Mouse (Mus musculus): ENCODE data around the gene Gstt2. TPM values are rescaled to one million over a fixed set of nuclear protein-coding genes. Genes with fewer than 3 reads are reported as not detected.

Gene Gstt2
- polyA plus RNA-seq, 1 experiment, result 26.3 TPM

DNA sequence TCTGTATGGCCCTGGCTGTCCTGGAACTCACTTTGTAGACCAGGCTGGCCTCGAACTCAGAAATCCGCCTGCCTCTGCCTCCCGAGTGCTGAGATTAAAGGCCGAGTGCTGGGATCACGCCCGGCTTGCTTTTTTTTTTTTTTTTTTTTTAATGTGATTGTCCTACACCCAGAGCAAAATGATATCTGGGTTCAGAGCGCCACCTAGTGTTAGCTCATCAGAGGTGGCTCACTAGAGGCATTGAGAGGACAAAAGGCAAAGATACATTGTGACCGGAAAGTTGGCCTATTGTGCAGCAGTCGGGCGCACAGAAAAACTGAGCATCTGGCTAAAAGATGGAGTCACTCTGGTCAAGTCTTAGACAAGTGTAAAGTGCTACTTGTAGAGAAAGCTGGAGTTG lies 16.2 kb upstream of the Gstt2 start:
- Histone ChIP-seq H3K9ac (ENCODE audit: low read depth, poor library complexity, severe bottlenecking) (no peak overlapping the region), H3K4me1 (ENCODE audit: control insufficient read depth, insufficient read depth, low read length) (peaks cover 13% of the 10 kb centered on the region), H3K4me3 (ENCODE audit: low read depth, low read length) (no peak overlapping the region), H3K27ac (ENCODE audit: insufficient read depth, low read length) (peak overlapping the region; percentile 8; the same call in 1 of the 2 replicates), H3K9me3 (replicated peaks; ENCODE audit: control insufficient read depth, insufficient read depth, low read length, poor library complexity, severe bottlenecking) (no peaks in the 10 kb centered on the region), H3K27me3 (ENCODE audit: control insufficient read depth, insufficient read depth, low read length, poor library complexity, severe bottlenecking) (no peaks in the 10 kb centered on the region), H3K36me3 (ENCODE audit: control insufficient read depth, insufficient read depth, low read length, poor library complexity, severe bottlenecking) (peaks cover 17% of the 10 kb centered on the region)
- TF ChIP-seq CTCF (IDR thresholded peaks at IDR 0.05; ENCODE audit: low read depth, low read length), result peak; percentile 41
- no peak for TF ChIP-seq EP300 (IDR thresholded peaks at IDR 0.05; ENCODE audit: insufficient read depth, low read depth, low read length)
- TF ChIP-seq POLR2A (IDR thresholded peaks at IDR 0.05; ENCODE audit: insufficient read depth, low read length), result no peak

DNA sequence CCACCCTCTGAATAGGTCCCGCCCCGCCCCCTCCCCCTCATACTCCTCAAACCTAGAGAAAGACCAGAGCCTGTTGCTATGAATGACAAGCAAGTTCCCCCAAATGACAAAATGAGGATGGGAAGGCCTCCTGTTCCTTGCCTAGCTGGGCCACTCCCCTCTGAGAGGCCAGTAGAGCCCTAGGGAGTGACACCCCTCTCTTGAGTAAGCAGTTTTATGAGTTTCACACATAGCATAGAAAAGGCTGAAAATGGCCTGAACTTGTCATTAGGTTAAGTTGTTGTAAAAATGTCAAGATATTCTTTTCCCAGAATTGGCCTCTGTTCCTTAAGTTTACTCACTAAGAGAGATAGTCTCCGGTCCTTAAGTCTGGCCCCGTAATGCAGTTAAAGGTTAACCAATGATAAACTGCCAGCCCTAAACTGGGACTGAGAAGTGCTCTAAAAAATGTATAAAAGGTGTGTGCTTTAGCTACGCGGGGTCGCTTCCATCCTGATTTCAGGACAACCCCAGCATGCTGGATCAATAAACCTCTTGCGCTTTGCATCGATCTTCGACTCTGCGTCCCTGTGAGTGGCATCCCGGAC lies 15.4 kb upstream of the Gstt2 start:
- H3K27ac ChIP-seq (ENCODE audit: insufficient read depth, low read length), result no peak overlapping the region
- TF ChIP-seq POLR2A (IDR thresholded peaks at IDR 0.05; ENCODE audit: insufficient read depth, low read length), result no peak
- TF ChIP-seq CTCF (IDR thresholded peaks at IDR 0.05; ENCODE audit: low read depth, low read length), result no peak
- TF ChIP-seq EP300 (IDR thresholded peaks at IDR 0.05; ENCODE audit: insufficient read depth, low read depth, low read length), result no peak
- H3K27me3 ChIP-seq (ENCODE audit: control insufficient read depth, insufficient read depth, low read length, poor library complexity, severe bottlenecking), result no peaks in the 10 kb centered on the region
- H3K4me3 ChIP-seq (ENCODE audit: low read depth, low read length), result no peak overlapping the region
- H3K9ac ChIP-seq (ENCODE audit: low read depth, poor library complexity, severe bottlenecking), result no peak overlapping the region
- H3K4me1 ChIP-seq (ENCODE audit: control insufficient read depth, insufficient read depth, low read length), result peaks cover 11% of the 10 kb centered on the region
- H3K9me3 ChIP-seq (replicated peaks; ENCODE audit: control insufficient read depth, insufficient read depth, low read length, poor library complexity, severe bottlenecking), result no peaks in the 10 kb centered on the region
- peaks cover 9% of the 10 kb centered on the region for H3K36me3 ChIP-seq (ENCODE audit: control insufficient read depth, insufficient read depth, low read length, poor library complexity, severe bottlenecking)

DNA sequence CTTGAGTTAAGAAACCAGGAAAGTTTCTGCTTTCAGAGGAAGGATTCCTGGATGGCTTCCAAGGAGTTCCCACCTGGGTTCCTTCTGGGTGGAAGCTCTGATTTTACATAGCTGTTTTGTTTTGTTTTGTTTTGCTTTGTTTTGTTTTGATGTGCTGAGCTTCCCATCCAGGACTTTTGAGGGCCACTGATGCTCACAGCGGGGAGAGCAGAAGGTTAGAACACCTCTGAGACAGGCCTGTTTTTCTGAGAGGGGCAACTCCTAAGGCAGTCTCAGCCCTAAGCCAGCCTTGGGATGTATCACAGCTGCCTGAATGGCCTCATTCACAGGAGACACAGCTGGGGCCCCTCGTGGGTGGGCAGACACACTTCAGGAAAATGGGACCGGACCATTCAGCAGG lies 14.5 kb upstream of the Gstt2 start:
- Histone ChIP-seq H3K4me3 (ENCODE audit: low read depth, low read length) (no peak overlapping the region), H3K4me1 (ENCODE audit: control insufficient read depth, insufficient read depth, low read length) (peaks cover 7% of the 10 kb centered on the region), H3K9ac (ENCODE audit: low read depth, poor library complexity, severe bottlenecking) (no peak overlapping the region), H3K27me3 (ENCODE audit: control insufficient read depth, insufficient read depth, low read length, poor library complexity, severe bottlenecking) (no peaks in the 10 kb centered on the region), H3K36me3 (ENCODE audit: control insufficient read depth, insufficient read depth, low read length, poor library complexity, severe bottlenecking) (0 out of 2 replicates have a peak, but pooled peaks cover under 1% of the 10 kb centered on the region), H3K27ac (ENCODE audit: insufficient read depth, low read length) (0 out of 2 replicates have a peak overlapping the region, but pooled peaks have one; percentile 13), H3K9me3 (replicated peaks; ENCODE audit: control insufficient read depth, insufficient read depth, low read length, poor library complexity, severe bottlenecking) (no peaks in the 10 kb centered on the region)
- TF ChIP-seq EP300 (IDR thresholded peaks at IDR 0.05; ENCODE audit: insufficient read depth, low read depth, low read length), result peak; percentile 55; the same call in 1 of the 2 replicates
- TF ChIP-seq CTCF (IDR thresholded peaks at IDR 0.05; ENCODE audit: low read depth, low read length), result no peak
- no peak for TF ChIP-seq POLR2A (IDR thresholded peaks at IDR 0.05; ENCODE audit: insufficient read depth, low read length)

DNA sequence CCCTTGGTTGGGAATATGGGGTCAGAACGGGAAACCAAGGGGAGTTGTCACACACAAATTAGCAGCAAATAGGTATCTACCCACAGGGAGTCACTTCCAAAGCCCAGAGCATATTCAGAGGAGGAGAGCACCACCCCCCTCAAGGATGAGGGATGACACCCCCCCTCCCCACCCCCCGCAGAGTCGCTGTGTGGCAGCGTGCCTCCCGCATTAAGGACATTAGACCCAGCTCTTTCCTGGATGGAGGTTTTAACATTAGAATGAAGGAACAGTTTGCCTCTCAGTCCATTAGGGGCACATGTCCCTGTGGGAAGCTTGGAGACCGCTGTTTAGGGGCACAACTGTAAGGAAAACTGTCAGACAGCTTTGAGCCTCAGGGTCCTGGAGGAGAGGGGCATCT lies 13.9 kb upstream of the Gstt2 start:
- no peak overlapping the region for H3K4me3 ChIP-seq (ENCODE audit: low read depth, low read length)
- no peaks in the 10 kb centered on the region for H3K27me3 ChIP-seq (ENCODE audit: control insufficient read depth, insufficient read depth, low read length, poor library complexity, severe bottlenecking)
- no peaks in the 10 kb centered on the region for H3K36me3 ChIP-seq (ENCODE audit: control insufficient read depth, insufficient read depth, low read length, poor library complexity, severe bottlenecking)
- no peak for TF ChIP-seq POLR2A (IDR thresholded peaks at IDR 0.05; ENCODE audit: insufficient read depth, low read length)
- peak; percentile 71 for TF ChIP-seq EP300 (IDR thresholded peaks at IDR 0.05; ENCODE audit: insufficient read depth, low read depth, low read length)
- H3K4me1 ChIP-seq (ENCODE audit: control insufficient read depth, insufficient read depth, low read length), result peaks cover 7% of the 10 kb centered on the region
- no peaks in the 10 kb centered on the region for H3K9me3 ChIP-seq (replicated peaks; ENCODE audit: control insufficient read depth, insufficient read depth, low read length, poor library complexity, severe bottlenecking)
- H3K9ac ChIP-seq (ENCODE audit: low read depth, poor library complexity, severe bottlenecking), result no peak overlapping the region
- H3K27ac ChIP-seq (ENCODE audit: insufficient read depth, low read length), result peak overlapping the region; percentile 21; the same call in 1 of the 2 replicates

DNA sequence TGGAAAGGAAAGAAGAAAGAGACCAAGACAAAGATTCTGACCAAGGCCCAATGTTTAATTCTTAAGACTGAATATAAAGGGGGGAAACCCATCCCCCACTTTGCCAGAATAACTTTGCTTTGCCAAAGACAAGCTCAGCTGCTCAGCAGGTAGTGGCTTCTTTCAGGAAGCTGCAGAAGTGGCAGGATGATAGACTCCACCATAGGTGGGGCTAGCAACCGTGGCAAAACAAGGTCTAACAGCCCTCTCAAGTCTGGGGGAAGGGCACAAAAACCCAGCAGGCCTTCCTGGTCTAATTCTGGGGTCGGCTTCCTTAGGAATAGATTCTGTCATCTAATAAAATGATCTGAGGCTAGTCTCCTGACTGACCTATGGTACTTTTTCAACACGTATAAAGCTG lies 11.2 kb upstream of the Gstt2 start:
- Histone ChIP-seq H3K4me3 (ENCODE audit: low read depth, low read length) (no peak overlapping the region), H3K27me3 (ENCODE audit: control insufficient read depth, insufficient read depth, low read length, poor library complexity, severe bottlenecking) (no peaks in the 10 kb centered on the region), H3K4me1 (ENCODE audit: control insufficient read depth, insufficient read depth, low read length) (peaks cover 7% of the 10 kb centered on the region), H3K9ac (ENCODE audit: low read depth, poor library complexity, severe bottlenecking) (no peak overlapping the region), H3K27ac (ENCODE audit: insufficient read depth, low read length) (peak overlapping the region; percentile 30), H3K9me3 (replicated peaks; ENCODE audit: control insufficient read depth, insufficient read depth, low read length, poor library complexity, severe bottlenecking) (no peaks in the 10 kb centered on the region), H3K36me3 (ENCODE audit: control insufficient read depth, insufficient read depth, low read length, poor library complexity, severe bottlenecking) (no peaks in the 10 kb centered on the region)
- TF ChIP-seq CTCF (IDR thresholded peaks at IDR 0.05; ENCODE audit: low read depth, low read length) (no peak), POLR2A (IDR thresholded peaks at IDR 0.05; ENCODE audit: insufficient read depth, low read length) (no peak)

DNA sequence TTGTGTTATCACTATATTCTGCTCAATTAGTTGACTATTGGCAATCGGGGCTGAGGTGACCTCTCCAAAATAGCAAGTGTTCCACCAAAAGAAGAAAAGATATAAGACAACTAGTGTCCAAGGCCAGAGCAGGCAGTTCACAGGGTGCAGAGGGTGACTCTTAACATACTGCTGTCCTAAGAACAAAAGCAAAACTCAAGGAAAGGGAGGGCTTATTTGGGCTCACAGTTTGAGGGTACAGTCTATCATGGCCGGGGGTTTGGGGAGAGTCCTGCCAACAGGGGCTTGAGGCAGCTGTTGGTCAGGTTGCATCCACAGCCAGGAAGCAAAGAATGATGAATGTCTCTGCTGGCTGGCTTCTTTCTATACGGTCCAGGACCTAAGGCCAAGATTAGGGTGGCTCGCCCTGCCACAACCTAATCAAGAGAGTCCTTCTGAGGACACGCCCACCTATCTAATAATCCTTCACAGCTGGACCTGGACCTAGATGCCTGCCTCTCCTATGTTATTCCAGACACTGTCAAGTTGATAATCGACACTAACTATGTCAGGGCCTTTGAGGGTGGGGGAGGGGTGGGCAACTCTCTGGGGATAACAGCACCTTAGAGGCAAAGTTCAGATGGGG lies 8.2 kb upstream of the Gstt2 start:
- H3K27ac ChIP-seq (ENCODE audit: insufficient read depth, low read length), result no peak overlapping the region
- H3K36me3 ChIP-seq (ENCODE audit: control insufficient read depth, insufficient read depth, low read length, poor library complexity, severe bottlenecking), result no peaks in the 10 kb centered on the region
- H3K27me3 ChIP-seq (ENCODE audit: control insufficient read depth, insufficient read depth, low read length, poor library complexity, severe bottlenecking), result no peaks in the 10 kb centered on the region
- no peak overlapping the region for H3K9ac ChIP-seq (ENCODE audit: low read depth, poor library complexity, severe bottlenecking)
- H3K9me3 ChIP-seq (replicated peaks; ENCODE audit: control insufficient read depth, insufficient read depth, low read length, poor library complexity, severe bottlenecking), result no peaks in the 10 kb centered on the region
- no peak for TF ChIP-seq EP300 (IDR thresholded peaks at IDR 0.05; ENCODE audit: insufficient read depth, low read depth, low read length)
- no peak for TF ChIP-seq POLR2A (IDR thresholded peaks at IDR 0.05; ENCODE audit: insufficient read depth, low read length)
- no peak for TF ChIP-seq CTCF (IDR thresholded peaks at IDR 0.05; ENCODE audit: low read depth, low read length)
- no peak overlapping the region for H3K4me3 ChIP-seq (ENCODE audit: low read depth, low read length)
- peaks cover 2% of the 10 kb centered on the region for H3K4me1 ChIP-seq (ENCODE audit: control insufficient read depth, insufficient read depth, low read length)

Data from ES-Bruce4 (cell line).